Mouse (Mus musculus) bone marrow, adult 2 months (tissue): ENCODE data around the gene Cgn.

ENCODE experiments used
- CTCF ChIP-seq: fragments of 200-500 bp; IDR thresholded peaks from 2 replicates; pipeline ENCODE4 v1.5.1; 2011; ENCODE audit warnings: low read length, control low read depth; ENCODE audit not compliant: control insufficient read depth, insufficient read depth
- POLR2A ChIP-seq: fragments of 200-500 bp; IDR thresholded peaks from 2 replicates; pipeline ENCODE4 v1.6.1; 2011; ENCODE audit warnings: low read depth, mild to moderate bottlenecking, control low read depth, low read length, borderline replicate concordance; ENCODE audit not compliant: control insufficient read depth

DNA sequence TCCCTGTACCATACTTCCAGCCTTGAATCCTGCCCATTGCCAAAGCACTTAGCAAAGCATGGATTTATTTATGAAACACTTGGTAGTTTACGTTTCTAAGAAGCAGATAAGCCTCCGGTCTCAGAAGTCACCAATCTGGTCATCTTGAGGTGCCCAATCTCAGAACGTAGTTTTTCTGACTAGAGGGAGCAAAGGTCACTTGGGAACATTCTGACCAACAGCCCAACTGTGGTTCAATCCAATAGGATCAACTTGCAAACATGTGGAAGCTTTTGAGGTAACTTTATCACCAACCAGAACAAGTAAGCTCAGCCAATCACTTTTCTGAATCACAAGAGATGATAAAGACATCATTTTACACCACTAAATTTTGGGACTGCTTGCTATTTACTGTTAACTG is 49.1 kb upstream of the Cgn start:
- TF ChIP-seq POLR2A (no peak), CTCF (no peak)
